Mouse (Mus musculus) adrenal gland, postnatal 0 days (tissue): ENCODE data around the gene Nfkbia. TPM values are rescaled to one million over a fixed set of nuclear protein-coding genes. Genes with fewer than 3 reads are reported as not detected.

ENCODE experiments used
- polyA plus RNA-seq: library from polyadenylated mRNA; unstranded; fragments of >200 nt; fragmentation: Nextera tagmentation; extraction: Ambion mirVana; gene quantifications from 2 replicates; pipeline ENCODE4 v1.2.1, GENCODE M21; 2015

Gene Nfkbia
- 88.8 and 132 TPM in 2 replicates for polyA plus RNA-seq

GRCm38 (mm10) chr12:55492184-55492898 lies at the start of gene Nfkbia:
Gene Nfkbia (minus strand): TSS chr12:55492647.

Other genes with a start within 250 kb of the Nfkbia start
- gene 1110008L16Rik, start 193.1 kb downstream of the Nfkbia start, polyA plus RNA-seq = 8.5 and 14.1 TPM in 2 replicates
- gene Ppp2r3c, start 189.6 kb downstream of the Nfkbia start, polyA plus RNA-seq = 13.1 and 13.8 TPM in 2 replicates
- gene Psma6, start 108.4 kb downstream of the Nfkbia start, polyA plus RNA-seq = 453 and 461 TPM in 2 replicates
- not detected in 2 replicates for gene Aldoart2, start 72.6 kb upstream of the Nfkbia start, polyA plus RNA-seq
- gene Insm2, start 106.8 kb upstream of the Nfkbia start, polyA plus RNA-seq = 7.5 and 17.1 TPM in 2 replicates